Mouse (Mus musculus) liver, embryonic 15.5 days (tissue): Measurements from ENCODE around the gene Acvrl1. TPM values are rescaled to one million over a fixed set of nuclear protein-coding genes. Genes with fewer than 3 reads are reported as not detected.
A peak's percentile ranks its signal among the peaks of the same experiment; 100 is the strongest.

Experiments
- ATAC-seq: fragments of 200-750 bp; cut with Nextera tagmentation; 2 replicates; pipeline ENCODE4 v1.8.0; 2017; ENCODE audit warnings: moderate number of reproducible peaks, mild to moderate bottlenecking, moderate library complexity; ENCODE audit not compliant: insufficient read depth
- H3K27ac ChIP-seq: fragments of 300-500 bp; sonication (generic); replicated peaks from 2 replicates; pipeline ENCODE4 v1.5.1; 2015; ENCODE audit warnings: mild to moderate bottlenecking, inconsistent platforms
- H3K27me3 ChIP-seq: fragments of 300-500 bp; sonication (generic); 2 replicates; pipeline ENCODE4 v1.6.1; 2015; ENCODE audit warnings: mild to moderate bottlenecking, inconsistent platforms
- H3K36me3 ChIP-seq: fragments of 300-500 bp; sonication (generic); replicated peaks from 2 replicates; pipeline ENCODE4 v1.6.1; 2015; ENCODE audit warnings: moderate library complexity, mild to moderate bottlenecking, inconsistent platforms
- H3K4me1 ChIP-seq: fragments of 300-500 bp; sonication (generic); replicated peaks from 2 replicates; pipeline ENCODE4 v1.6.1; 2015; ENCODE audit warnings: inconsistent platforms
- H3K4me2 ChIP-seq: fragments of 300-500 bp; sonication (generic); 2 replicates; pipeline ENCODE4 v1.6.1; 2015; ENCODE audit warnings: moderate library complexity, mild to moderate bottlenecking, inconsistent platforms
- H3K4me3 ChIP-seq: fragments of 300-500 bp; sonication (generic); replicated peaks from 2 replicates; pipeline ENCODE4 v1.5.1; 2015; ENCODE audit warnings: mild to moderate bottlenecking, inconsistent platforms
- H3K9ac ChIP-seq: fragments of 300-500 bp; sonication (generic); 2 replicates; pipeline ENCODE4 v1.6.1; 2015; ENCODE audit warnings: moderate library complexity, mild to moderate bottlenecking, inconsistent platforms
- H3K9me3 ChIP-seq: fragments of 300-500 bp; sonication (generic); replicated peaks from 2 replicates; pipeline ENCODE4 v1.6.1; 2016; ENCODE audit warnings: inconsistent platforms
- WGBS: fragments of 180-500 bp; shearing (Covaris S2); methylation state at CpG from one replicate; pipeline ENCODE4 v1.1.7; 2015; ENCODE audit warnings: mixed read lengths; ENCODE audit not compliant: insufficient replicate concordance; 5-methylcytosine and 5-hydroxymethylcytosine counted together
- polyA plus RNA-seq: library from polyadenylated mRNA; unstranded; fragments of >200 nt; fragmentation: Nextera tagmentation; extraction: Ambion mirVana; gene quantifications from 2 replicates; pipeline ENCODE4 v1.2.1, GENCODE M21; 2015

Gene Acvrl1
- polyA plus RNA-seq, 1 experiment from 2014 or later: 1.4 TPM

DNA sequence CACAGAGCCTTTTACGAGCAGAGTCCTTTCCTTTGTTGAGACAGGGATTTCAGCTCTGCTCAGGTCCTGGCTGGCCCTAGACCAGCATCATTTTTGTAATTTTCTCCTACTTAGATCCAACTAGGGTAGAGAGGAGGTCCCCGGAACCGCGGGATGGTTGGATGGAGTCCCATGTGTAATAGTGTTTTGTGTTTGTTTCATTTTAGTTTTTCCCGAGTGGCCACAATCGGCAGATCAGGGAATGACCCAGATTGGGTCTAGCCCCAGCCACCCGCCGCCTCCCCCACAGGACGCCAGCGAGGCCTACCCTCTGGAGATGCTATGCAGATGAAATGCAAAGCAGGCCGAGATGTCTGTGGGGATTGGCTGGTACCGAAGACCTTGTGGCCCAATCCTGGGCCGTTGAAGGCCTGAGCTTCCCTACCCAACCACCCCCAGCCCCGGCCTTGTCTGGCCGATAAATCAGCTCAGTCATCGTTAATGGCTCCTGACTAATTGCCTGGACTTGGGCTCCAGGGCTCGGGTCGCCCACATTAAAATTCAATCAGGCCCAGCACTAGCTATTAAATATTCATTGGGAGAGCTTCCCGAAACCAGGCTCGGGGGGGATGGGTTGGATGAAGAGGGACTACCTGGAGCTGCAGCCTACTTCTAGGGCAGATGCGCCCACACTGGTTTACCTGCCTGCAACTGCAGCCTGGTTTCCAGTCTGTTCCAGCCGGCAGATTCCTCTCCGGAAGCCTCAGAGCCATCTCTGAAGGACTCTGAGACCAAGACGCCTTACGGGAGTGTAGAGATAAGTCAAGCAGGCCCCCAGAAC is 35.3 kb upstream of the Acvrl1 start:
- Histone ChIP-seq H3K9ac (no peak overlapping the region), H3K27ac (no peak overlapping the region), H3K9me3 (no peaks in the 10 kb centered on the region), H3K4me1 (peaks cover 15% of the 10 kb centered on the region; the same call in 1 of the 2 replicates), H3K27me3 (peaks cover 7% of the 10 kb centered on the region), H3K36me3 (no peaks in the 10 kb centered on the region), H3K4me3 (no peak overlapping the region), H3K4me2 (no peak overlapping the region; the same call in 1 of the 2 replicates)
- peak; percentile 38; the same call in 1 of the 2 replicates for ATAC-seq
- WGBS: 34% methylated on average over 25 of the region's 25 CpGs

- Histone ChIP-seq H3K4me1 (peaks cover 19% of the 10 kb centered on the region; the same call in 1 of the 2 replicates), H3K9me3 (no peaks in the 10 kb centered on the region), H3K36me3 (no peaks in the 10 kb centered on the region), H3K9ac (no peak overlapping the region), H3K4me3 (no peak overlapping the region), H3K27ac (no peak overlapping the region), H3K27me3 (peaks cover 16% of the 10 kb centered on the region), H3K4me2 (no peak overlapping the region)
- 66% methylated on average over 6 of the region's 6 CpGs for WGBS
- no peak for ATAC-seq
Measured at GRCm38 (mm10) chr15:101093988-101094387, 34.3 kb upstream of the Acvrl1 start.

DNA sequence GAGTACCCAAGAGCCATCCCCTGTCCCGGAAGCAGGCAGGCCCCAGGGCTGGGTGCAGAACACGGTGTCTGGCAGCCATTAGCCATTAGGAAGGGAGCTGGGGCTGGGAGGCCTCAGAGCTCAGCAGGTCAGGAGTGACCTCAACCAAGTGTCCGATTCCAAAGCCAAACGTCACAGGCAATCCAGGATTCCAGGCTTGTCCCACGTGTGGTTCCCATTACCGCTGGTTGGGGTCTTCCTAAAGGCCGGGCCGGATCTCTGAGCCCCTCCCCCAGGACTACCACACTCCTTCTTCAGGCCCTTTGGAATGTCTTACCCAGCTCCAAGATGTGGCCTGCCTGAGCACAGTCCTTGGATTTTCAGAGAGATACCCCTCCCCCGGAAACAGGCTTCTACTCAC is 33.3 kb upstream of the Acvrl1 start:
- Histone ChIP-seq H3K27ac (no peak overlapping the region), H3K27me3 (peaks cover 24% of the 10 kb centered on the region), H3K4me1 (peaks cover 19% of the 10 kb centered on the region; the same call in 1 of the 2 replicates), H3K9ac (no peak overlapping the region), H3K36me3 (no peaks in the 10 kb centered on the region), H3K4me2 (no peak overlapping the region), H3K9me3 (no peaks in the 10 kb centered on the region), H3K4me3 (no peak overlapping the region)
- WGBS: 64% methylated on average over 9 of the region's 9 CpGs
- no peak for ATAC-seq

DNA sequence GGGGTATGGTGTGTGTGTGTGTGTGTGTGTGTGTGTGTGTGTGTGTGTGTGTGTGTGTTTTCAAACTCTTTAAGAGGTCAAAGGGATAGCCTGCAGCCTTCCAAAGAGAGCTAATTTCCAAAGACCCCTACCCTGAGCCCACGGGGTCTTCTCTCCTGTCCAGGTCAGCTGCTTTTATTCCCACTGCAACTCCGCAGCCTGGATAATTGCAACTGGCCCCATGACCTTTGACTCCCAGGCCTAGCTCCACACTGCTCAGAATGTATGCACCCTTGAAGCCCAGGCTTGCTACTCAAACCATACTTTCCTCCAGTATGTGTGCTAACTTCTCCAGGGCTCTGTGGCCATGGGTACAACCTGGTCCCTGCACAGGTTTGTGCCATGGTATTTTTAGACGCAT is 32.9 kb upstream of the Acvrl1 start:
- H3K4me2 ChIP-seq: no peak overlapping the region
- H3K27ac ChIP-seq: no peak overlapping the region
- no peak overlapping the region for H3K4me3 ChIP-seq
- H3K9ac ChIP-seq: no peak overlapping the region
- no peaks in the 10 kb centered on the region for H3K9me3 ChIP-seq
- H3K27me3 ChIP-seq: peaks cover 24% of the 10 kb centered on the region
- 45% methylated on average over 3 of the region's 3 CpGs for WGBS
- no peak for ATAC-seq
- H3K4me1 ChIP-seq: peaks cover 19% of the 10 kb centered on the region; the same call in 1 of the 2 replicates
- no peaks in the 10 kb centered on the region for H3K36me3 ChIP-seq

- Histone ChIP-seq H3K9ac (no peak overlapping the region), H3K27me3 (peaks cover 27% of the 10 kb centered on the region), H3K4me1 (peaks cover 8% of the 10 kb centered on the region; the same call in 1 of the 2 replicates), H3K4me3 (no peak overlapping the region), H3K9me3 (no peaks in the 10 kb centered on the region), H3K27ac (no peak overlapping the region), H3K36me3 (no peaks in the 10 kb centered on the region), H3K4me2 (no peak overlapping the region)
- no peak for ATAC-seq
- WGBS: 5% methylated on average over 28 of the region's 28 CpGs
Measured at GRCm38 (mm10) chr15:101097985-101098651, 30.2 kb upstream of the Acvrl1 start.

DNA sequence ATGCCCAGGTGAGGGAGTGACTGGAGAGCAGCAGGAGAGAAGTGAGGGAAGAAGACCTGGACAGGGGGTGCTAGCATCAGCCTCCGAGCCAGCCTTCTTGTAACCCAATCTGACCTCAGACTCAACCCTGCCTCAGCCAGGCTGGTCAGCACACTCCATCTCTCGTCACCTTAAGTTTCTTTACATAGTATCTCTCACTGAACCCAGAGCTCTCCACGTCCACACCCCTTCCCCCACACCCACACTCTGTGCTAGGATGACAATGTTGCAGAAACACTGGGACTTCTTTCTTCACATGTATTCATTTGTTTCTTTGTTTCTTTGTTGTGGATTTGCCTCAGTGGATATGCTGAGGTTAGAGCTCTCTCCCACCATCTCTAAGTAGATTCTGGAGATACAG is 27.3 kb upstream of the Acvrl1 start:
- no peak overlapping the region for H3K4me3 ChIP-seq
- 51% methylated on average over 3 of the region's 3 CpGs for WGBS
- H3K4me1 ChIP-seq: peaks cover 14% of the 10 kb centered on the region; the same call in 1 of the 2 replicates
- no peaks in the 10 kb centered on the region for H3K9me3 ChIP-seq
- no peaks in the 10 kb centered on the region for H3K36me3 ChIP-seq
- H3K9ac ChIP-seq: no peak overlapping the region
- no peak overlapping the region for H3K4me2 ChIP-seq
- no peak for ATAC-seq
- no peak overlapping the region for H3K27ac ChIP-seq
- H3K27me3 ChIP-seq: peaks cover 27% of the 10 kb centered on the region

GRCm38 (mm10) chr15:101103605-101104304 is 24.6 kb upstream of the Acvrl1 start:
- H3K4me3 ChIP-seq: no peak overlapping the region
- 54% methylated on average over 9 of the region's 9 CpGs for WGBS
- no peak overlapping the region for H3K27ac ChIP-seq
- peaks cover 12% of the 10 kb centered on the region for H3K27me3 ChIP-seq
- ATAC-seq: no peak
- H3K9me3 ChIP-seq: no peaks in the 10 kb centered on the region
- 0 out of 2 replicates have a peak, but pooled peaks cover 6% of the 10 kb centered on the region for H3K4me1 ChIP-seq
- no peaks in the 10 kb centered on the region for H3K36me3 ChIP-seq
- no peak overlapping the region for H3K4me2 ChIP-seq
- H3K9ac ChIP-seq: no peak overlapping the region

DNA sequence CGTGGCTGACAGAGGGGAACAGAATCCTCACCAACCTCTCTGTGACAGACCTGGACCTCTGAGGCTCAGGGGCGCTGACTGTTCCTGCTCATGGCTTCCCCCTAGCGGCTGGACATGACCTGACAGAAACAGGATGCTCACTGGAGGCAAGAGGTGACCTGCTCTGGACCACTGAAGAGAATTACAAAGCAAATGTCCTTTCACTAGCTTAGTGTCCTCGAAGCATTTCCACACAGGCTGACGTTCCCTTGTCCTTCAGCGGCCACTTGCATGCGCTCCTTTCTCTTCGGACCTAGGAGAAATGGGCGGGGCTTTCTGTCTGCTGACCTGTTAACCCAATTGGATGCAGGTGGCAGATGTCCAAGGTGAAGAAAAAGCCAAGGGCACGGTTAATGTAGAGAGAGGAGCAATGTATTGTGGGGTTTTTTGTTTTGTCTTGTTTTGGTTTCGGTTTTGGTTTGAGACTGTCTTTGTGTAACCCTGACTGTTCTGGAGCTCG is 22.8 kb upstream of the Acvrl1 start:
- Histone ChIP-seq H3K4me2 (peak overlapping the region; percentile 40; the same call in 1 of the 2 replicates), H3K9me3 (no peaks in the 10 kb centered on the region), H3K9ac (no peak overlapping the region), H3K4me3 (peak overlapping the region; percentile 24; the same call in 1 of the 2 replicates), H3K27ac (no peak overlapping the region), H3K4me1 (0 out of 2 replicates have a peak, but pooled peaks cover 6% of the 10 kb centered on the region), H3K36me3 (no peaks in the 10 kb centered on the region), H3K27me3 (0 out of 2 replicates have a peak, but pooled peaks cover 3% of the 10 kb centered on the region)
- WGBS: 19% methylated on average over 12 of the region's 12 CpGs
- no peak for ATAC-seq

DNA sequence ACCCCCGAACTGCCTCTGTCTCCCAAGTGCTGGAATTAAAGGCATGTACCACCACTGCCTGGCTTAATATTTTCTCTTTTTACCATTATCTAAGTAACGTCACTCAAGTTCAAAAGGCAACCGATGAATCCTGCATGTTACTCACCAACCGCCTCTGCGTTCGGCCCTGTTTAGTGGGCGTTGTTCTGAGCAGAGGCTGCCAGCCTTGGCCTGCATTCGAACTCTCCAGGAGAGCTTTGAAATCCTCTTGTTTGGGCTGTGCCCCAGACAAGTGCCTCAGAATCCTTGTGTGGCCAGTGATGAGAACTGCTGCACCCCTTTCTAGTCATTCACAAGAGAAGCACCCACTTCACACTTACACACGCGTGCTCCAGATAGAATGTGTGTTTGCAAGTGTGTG is 22.3 kb upstream of the Acvrl1 start:
- Histone ChIP-seq H3K9ac (no peak overlapping the region), H3K27ac (no peak overlapping the region), H3K27me3 (0 out of 2 replicates have a peak, but pooled peaks cover 2% of the 10 kb centered on the region), H3K4me3 (no peak overlapping the region), H3K36me3 (no peaks in the 10 kb centered on the region), H3K4me1 (0 out of 2 replicates have a peak, but pooled peaks cover 6% of the 10 kb centered on the region), H3K9me3 (no peaks in the 10 kb centered on the region), H3K4me2 (0 out of 2 replicates have a peak overlapping the region, but pooled peaks have one; percentile 40)
- ATAC-seq: no peak
- 73% methylated on average over 10 of the region's 10 CpGs for WGBS

DNA sequence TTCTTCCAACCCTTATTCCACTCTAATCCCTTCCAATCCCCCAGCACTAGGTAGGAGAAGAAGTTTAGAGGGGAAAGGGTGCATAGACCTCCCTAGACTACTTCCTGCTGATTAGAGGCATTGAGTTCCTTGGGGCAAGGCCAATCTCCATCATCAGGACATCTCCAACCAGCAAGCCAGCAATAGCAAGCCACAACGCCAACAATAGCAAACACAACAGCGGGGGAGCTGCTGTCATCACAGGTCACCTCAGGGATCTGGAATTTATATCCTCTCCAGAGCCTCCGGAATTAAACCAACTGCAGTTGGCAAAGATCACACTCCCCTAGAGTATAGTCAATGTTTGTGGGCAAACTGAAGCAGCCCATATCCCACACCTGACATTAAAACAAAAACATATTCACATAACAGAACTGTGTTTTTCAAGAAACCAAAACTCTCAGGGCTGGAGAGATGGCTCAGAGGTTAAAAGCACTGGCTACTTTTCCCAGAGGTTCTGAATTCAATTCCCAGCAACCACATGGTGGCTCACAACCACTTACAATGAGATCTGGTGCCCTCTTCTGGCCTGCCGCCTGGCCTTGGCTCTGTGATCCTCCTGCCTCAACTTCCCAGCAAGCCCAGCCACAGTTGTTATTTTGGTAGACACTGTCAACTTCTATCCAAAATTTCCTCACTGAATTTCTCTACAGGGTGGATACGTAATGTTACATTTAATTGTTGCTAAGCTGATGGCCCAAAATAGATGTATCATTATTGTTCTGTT is 20.2 kb upstream of the Acvrl1 start:
- Histone ChIP-seq H3K4me2 (no peak overlapping the region), H3K27ac (no peak overlapping the region), H3K4me1 (0 out of 2 replicates have a peak, but pooled peaks cover 6% of the 10 kb centered on the region), H3K9me3 (no peaks in the 10 kb centered on the region), H3K4me3 (no peak overlapping the region), H3K36me3 (no peaks in the 10 kb centered on the region), H3K27me3 (0 out of 2 replicates have a peak, but pooled peaks cover 9% of the 10 kb centered on the region), H3K9ac (no peak overlapping the region)
- no peak for ATAC-seq
- WGBS: 60% methylated on average over 5 of the region's 5 CpGs
